ENCODE assay signal across 15 mouse cellular contexts in the genomic region with DNA sequence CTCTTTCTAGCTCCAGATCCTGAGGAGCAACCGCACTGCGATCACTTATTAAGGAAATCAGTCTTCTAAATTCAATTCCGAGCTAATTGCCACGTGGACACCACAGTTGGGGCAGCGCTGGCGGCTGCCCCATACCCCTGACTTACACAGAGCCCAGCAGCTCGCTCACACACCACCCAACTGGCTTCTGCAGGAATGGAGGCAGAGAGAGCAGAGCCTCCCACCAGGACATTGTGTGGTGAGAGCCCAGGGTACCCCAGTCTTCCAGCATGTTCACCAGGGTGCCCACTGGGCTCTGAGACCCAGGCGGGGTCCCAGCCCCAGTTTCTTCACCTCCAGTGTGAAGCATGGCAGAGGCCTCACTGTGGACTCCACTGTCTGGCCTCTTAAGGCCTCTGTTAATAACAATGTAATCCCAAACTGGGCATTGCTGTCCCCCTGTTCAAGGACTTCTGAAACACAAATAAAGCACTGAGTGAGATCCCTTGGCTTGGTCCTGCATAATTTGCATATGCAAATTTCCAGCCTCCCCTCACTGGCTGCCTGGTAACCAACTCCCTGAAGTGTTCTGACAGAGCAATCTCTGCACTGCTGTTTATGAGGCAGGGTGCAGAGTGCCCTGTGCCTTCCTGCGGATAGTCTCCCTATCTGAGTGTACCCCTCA.
DNase-seq lines count a peak whose midpoint lies in the region; ATAC-seq and TF ChIP-seq lines count a peak whose summit lies in the region.
"Had no signal": no experiment of that assay in that cellular context is flagged by ENCODE, and none has a peak within 500 bp of the region (broad histone marks: within the 10 kb centered on the region; RNA-seq: fewer than 3 reads in every experiment).

No protein-coding gene starts in this region.

- 56% methylated on average over 9 of the region's 9 CpGs for WGBS in hindbrain, embryonic 11.5 days
- WGBS in midbrain, embryonic 16.5 days, result 45% methylated on average over 9 of the region's 9 CpGs
- WGBS in stomach, postnatal 0 days, result 73% methylated on average over 9 of the region's 9 CpGs

- DNase-seq in layer of hippocampus, postnatal 10 days (ENCODE audit: low spot score in 2 of 2), result peak; percentile 16 to 26
- no peak for DNase-seq in layer of hippocampus, postnatal 36 days
- peak; percentile 26 for DNase-seq in brain, adult 2 months (ENCODE audit: low read depth, low spot score)
- peak; percentile 18 for DNase-seq in hindbrain, embryonic 11.5 days (ENCODE audit: low spot score)
- no peak for DNase-seq in c-Kit-positive CD71-positive TER-119-positive erythroid progenitor cells, embryonic 14.5 days (ENCODE audit: low spot score)
- no peak for DNase-seq in ovary, postnatal 10 days (ENCODE audit: low spot score)
- no peak for DNase-seq in stomach, postnatal 0 days (ENCODE audit: low spot score)
- DNase-seq: B cell, adult 2 months; embryo, embryonic 11 days; gastrocnemius, postnatal 14 days; kidney, adult 9 months had no signal

- no peaks in the 10 kb centered on the region for H3K27me3 ChIP-seq in hindbrain, embryonic 11.5 days (ENCODE audit: control insufficient read depth, insufficient read depth, low read length)
- no peaks in the 10 kb centered on the region for H3K27me3 ChIP-seq in midbrain, embryonic 16.5 days (ENCODE audit: control insufficient read depth, insufficient read depth, low read depth, low read length)
- no peaks in the 10 kb centered on the region for H3K27me3 ChIP-seq in stomach, postnatal 0 days (ENCODE audit: control insufficient read depth, insufficient read depth, low read length)

- TF ChIP-seq CTCF in stomach, postnatal 0 days (IDR thresholded peaks at IDR 0.05; ENCODE audit: low read depth), result no peak

- peak overlapping the region; percentile 58; the same call in 1 of the 2 replicates for H3K27ac ChIP-seq in hindbrain, embryonic 11.5 days (ENCODE audit: low read depth, low read length)
- H3K27ac ChIP-seq in midbrain, embryonic 16.5 days (ENCODE audit: low read length), result peak overlapping the region; percentile 18; the same call in 1 of the 2 replicates
- H3K27ac ChIP-seq in stomach, postnatal 0 days (replicated peaks), result no peak overlapping the region
- H3K27ac ChIP-seq: limb, embryonic 10.5 days; liver, embryonic 14.5 days had no signal

- no peaks in the 10 kb centered on the region for H3K9me3 ChIP-seq in hindbrain, embryonic 11.5 days (ENCODE audit: control insufficient read depth, low read length)
- no peaks in the 10 kb centered on the region for H3K9me3 ChIP-seq in midbrain, embryonic 16.5 days (replicated peaks; ENCODE audit: control insufficient read depth, low read length, poor library complexity, severe bottlenecking)
- no peaks in the 10 kb centered on the region for H3K9me3 ChIP-seq in stomach, postnatal 0 days (ENCODE audit: control insufficient read depth, low read length)
- H3K9me3 ChIP-seq: limb, embryonic 10.5 days had no signal

- H3K9ac ChIP-seq in hindbrain, embryonic 11.5 days (ENCODE audit: low read depth, low read length), result no peak overlapping the region
- H3K9ac ChIP-seq in midbrain, embryonic 16.5 days (ENCODE audit: low read depth, low read length), result no peak overlapping the region
- no peak overlapping the region for H3K9ac ChIP-seq in stomach, postnatal 0 days (ENCODE audit: low read length)
- H3K9ac ChIP-seq: liver, embryonic 14.5 days had no signal

- H3K4me2 ChIP-seq in hindbrain, embryonic 11.5 days (replicated peaks; ENCODE audit: low read depth, low read length), result no peak overlapping the region
- H3K4me2 ChIP-seq in midbrain, embryonic 16.5 days (ENCODE audit: low read length), result no peak overlapping the region
- no peak overlapping the region for H3K4me2 ChIP-seq in stomach, postnatal 0 days (replicated peaks; ENCODE audit: low read depth)
- H3K4me2 ChIP-seq: heart, embryonic 11.5 days had no signal

- ATAC-seq in hindbrain, embryonic 11.5 days (ENCODE audit: low FRiP score), result peak; percentile 54
- ATAC-seq in midbrain, embryonic 16.5 days, result peak; percentile 81
- ATAC-seq in stomach, postnatal 0 days (ENCODE audit: low FRiP score, low TSS enrichment), result no peak

- no peaks in the 10 kb centered on the region for H3K4me1 ChIP-seq in hindbrain, embryonic 11.5 days (replicated peaks; ENCODE audit: control insufficient read depth, insufficient read depth, low read length)
- peaks cover 19% of the 10 kb centered on the region for H3K4me1 ChIP-seq in midbrain, embryonic 16.5 days (ENCODE audit: control insufficient read depth, insufficient read depth, low read length)
- no peaks in the 10 kb centered on the region for H3K4me1 ChIP-seq in stomach, postnatal 0 days (replicated peaks; ENCODE audit: control insufficient read depth, insufficient read depth)

- H3K4me3 ChIP-seq in hindbrain, embryonic 11.5 days (ENCODE audit: low read depth, low read length), result no peak overlapping the region
- H3K4me3 ChIP-seq in midbrain, embryonic 16.5 days (ENCODE audit: low read depth, low read length), result no peak overlapping the region
- no peak overlapping the region for H3K4me3 ChIP-seq in stomach, postnatal 0 days (ENCODE audit: low read depth, low read length)
- H3K4me3 ChIP-seq: limb, embryonic 10.5 days had no signal

- no peak for TF ChIP-seq EP300 in stomach, postnatal 0 days (optimal IDR thresholded peaks at IDR 0.05)

- no peaks in the 10 kb centered on the region for H3K36me3 ChIP-seq in hindbrain, embryonic 11.5 days (ENCODE audit: control insufficient read depth, insufficient read depth, low read length)
- H3K36me3 ChIP-seq in midbrain, embryonic 16.5 days (ENCODE audit: control insufficient read depth, insufficient read depth, low read length), result no peaks in the 10 kb centered on the region
- H3K36me3 ChIP-seq in stomach, postnatal 0 days (ENCODE audit: control insufficient read depth, insufficient read depth, low read length), result no peaks in the 10 kb centered on the region
- H3K36me3 ChIP-seq: limb, embryonic 10.5 days had no signal

Comparison
In these comparisons a context has a peak if more than half of its experiments do, and no peak if none do; other contexts are left out.
1. DNase-seq: peak in layer of hippocampus, postnatal 10 days (2 of 2), brain, adult 2 months (single experiment) and hindbrain, embryonic 11.5 days (single experiment); none in layer of hippocampus, postnatal 36 days (0 of 2), c-Kit-positive CD71-positive TER-119-positive erythroid progenitor cells, embryonic 14.5 days (single experiment), ovary, postnatal 10 days (single experiment) and stomach, postnatal 0 days (single experiment).